Mouse (Mus musculus) CH12.LX (cell line): ENCODE measurements around the gene Ccdc130. TPM values are rescaled to one million over a fixed set of nuclear protein-coding genes. Genes with fewer than 3 reads are reported as not detected.

Experiments
- polyA plus RNA-seq: library from polyadenylated mRNA; unstranded; fragments of >175 nt; gene quantifications from 2 replicates; pipeline ENCODE4 v1.2.1, GENCODE M21; 2012; ENCODE audit warnings: low read depth; ENCODE audit not compliant: insufficient read length
- total RNA-seq, 2 experiments: library from RNA; depleted of rRNA; stranded (reverse); fragments of 300-350 nt in 1 of 2; fragments of >200 nt in 1 of 2; gene quantifications; 2 replicates each; pipeline ENCODE4 v1.2.3; 2012 to 2014

The Ccdc130 gene
- total and polyA plus RNA-seq, 3 experiments: 5.7 to 13.0 (median 7.8) TPM

Other genes with a start within 250 kb of the Ccdc130 start
- 0.13 TPM in 2 replicates for gene Palm3, start 248.9 kb downstream of the Ccdc130 start, total RNA-seq (2012; rRNA removed)
- gene Palm3, start 248.9 kb downstream of the Ccdc130 start, total RNA-seq (2014; rRNA removed): 0.12 and 0.16 TPM in 2 replicates
- 0.44 and 0.77 TPM in 2 replicates for gene Palm3, start 248.9 kb downstream of the Ccdc130 start, polyA plus RNA-seq
- 0.97 and 1.4 TPM in 2 replicates for gene Il27ra, start 227.8 kb downstream of the Ccdc130 start, total RNA-seq (2012; rRNA removed)
- gene Il27ra, start 227.8 kb downstream of the Ccdc130 start, total RNA-seq (2014; rRNA removed): 2.1 and 2.3 TPM in 2 replicates
- 2.4 and 3.0 TPM in 2 replicates for gene Il27ra, start 227.8 kb downstream of the Ccdc130 start, polyA plus RNA-seq
- not detected in 2 replicates for gene Rln3, start 225.4 kb downstream of the Ccdc130 start, total RNA-seq (2012; rRNA removed)
- gene Rln3, start 225.4 kb downstream of the Ccdc130 start, total RNA-seq (2014; rRNA removed): not detected in 2 replicates
- not detected in 2 replicates for gene Rln3, start 225.4 kb downstream of the Ccdc130 start, polyA plus RNA-seq
- gene Gm10643, start 205.2 kb downstream of the Ccdc130 start, total RNA-seq (2012; rRNA removed): 0.55 and 0.76 TPM in 2 replicates
- gene Gm10643, start 205.2 kb downstream of the Ccdc130 start, total RNA-seq (2014; rRNA removed): 0.39 and 0.42 TPM in 2 replicates
- gene Gm10643, start 205.2 kb downstream of the Ccdc130 start, polyA plus RNA-seq: 0.14 TPM in 1 of 2 replicates, not detected in the other
- 9.9 and 10.8 TPM in 2 replicates for gene Rfx1, start 203.5 kb downstream of the Ccdc130 start, total RNA-seq (2012; rRNA removed)
- gene Rfx1, start 203.5 kb downstream of the Ccdc130 start, total RNA-seq (2014; rRNA removed): 3.2 and 3.5 TPM in 2 replicates
- gene Rfx1, start 203.5 kb downstream of the Ccdc130 start, polyA plus RNA-seq: 10.7 and 13.1 TPM in 2 replicates
- gene Dcaf15, start 165.6 kb downstream of the Ccdc130 start, total RNA-seq (2012; rRNA removed): 44.3 and 47.9 TPM in 2 replicates
- gene Dcaf15, start 165.6 kb downstream of the Ccdc130 start, total RNA-seq (2014; rRNA removed): 38.5 and 39.3 TPM in 2 replicates
- 48.3 and 50.7 TPM in 2 replicates for gene Dcaf15, start 165.6 kb downstream of the Ccdc130 start, polyA plus RNA-seq
- gene Podnl1, start 144.4 kb downstream of the Ccdc130 start, total RNA-seq (2012; rRNA removed): 0.92 and 0.98 TPM in 2 replicates
- gene Podnl1, start 144.4 kb downstream of the Ccdc130 start, total RNA-seq (2014; rRNA removed): 1.8 and 2.0 TPM in 2 replicates
- gene Podnl1, start 144.4 kb downstream of the Ccdc130 start, polyA plus RNA-seq: 2.8 TPM in 2 replicates
- 7.8 and 8.2 TPM in 2 replicates for gene Cc2d1a, start 122.4 kb downstream of the Ccdc130 start, total RNA-seq (2012; rRNA removed)
- 2.5 and 2.8 TPM in 2 replicates for gene Cc2d1a, start 122.4 kb downstream of the Ccdc130 start, total RNA-seq (2014; rRNA removed)
- gene Cc2d1a, start 122.4 kb downstream of the Ccdc130 start, polyA plus RNA-seq: 10.5 and 11.4 TPM in 2 replicates
- 0.04 TPM in 1 of 2 replicates, not detected in the other for gene 4930432K21Rik, start 122.4 kb downstream of the Ccdc130 start, total RNA-seq (2012; rRNA removed)
- gene 4930432K21Rik, start 122.4 kb downstream of the Ccdc130 start, total RNA-seq (2014; rRNA removed): 0.09 TPM in 1 of 2 replicates, not detected in the other
- not detected in 2 replicates for gene 4930432K21Rik, start 122.4 kb downstream of the Ccdc130 start, polyA plus RNA-seq
- not detected in 2 replicates for gene Nanos3, start 85.2 kb downstream of the Ccdc130 start, total RNA-seq (2012; rRNA removed)
- gene Nanos3, start 85.2 kb downstream of the Ccdc130 start, total RNA-seq (2014; rRNA removed): not detected in 2 replicates
- gene Nanos3, start 85.2 kb downstream of the Ccdc130 start, polyA plus RNA-seq: not detected in 2 replicates
- gene Zswim4, start 33.3 kb downstream of the Ccdc130 start, total RNA-seq (2012; rRNA removed): 6.3 and 9.7 TPM in 2 replicates
- 4.7 and 4.9 TPM in 2 replicates for gene Zswim4, start 33.3 kb downstream of the Ccdc130 start, total RNA-seq (2014; rRNA removed)
- gene Zswim4, start 33.3 kb downstream of the Ccdc130 start, polyA plus RNA-seq: 6.5 and 9.1 TPM in 2 replicates
- 225 and 266 TPM in 2 replicates for gene D8Ertd738e, start 20.7 kb downstream of the Ccdc130 start, total RNA-seq (2012; rRNA removed)
- 213 and 228 TPM in 2 replicates for gene D8Ertd738e, start 20.7 kb downstream of the Ccdc130 start, total RNA-seq (2014; rRNA removed)
- 217 and 262 TPM in 2 replicates for gene D8Ertd738e, start 20.7 kb downstream of the Ccdc130 start, polyA plus RNA-seq
- gene Mri1, start 13.1 kb downstream of the Ccdc130 start, total RNA-seq (2012; rRNA removed): 51.6 and 58.6 TPM in 2 replicates
- 79.7 and 102 TPM in 2 replicates for gene Mri1, start 13.1 kb downstream of the Ccdc130 start, total RNA-seq (2014; rRNA removed)
- 62.1 and 70.8 TPM in 2 replicates for gene Mri1, start 13.1 kb downstream of the Ccdc130 start, polyA plus RNA-seq
- 6.9 and 9.1 TPM in 2 replicates for gene Cacna1a, start 118.1 kb upstream of the Ccdc130 start, total RNA-seq (2012; rRNA removed)
- gene Cacna1a, start 118.1 kb upstream of the Ccdc130 start, total RNA-seq (2014; rRNA removed): 2.6 and 2.7 TPM in 2 replicates
- gene Cacna1a, start 118.1 kb upstream of the Ccdc130 start, polyA plus RNA-seq: 8.2 and 9.4 TPM in 2 replicates